Mouse (Mus musculus) lung, embryonic 14.5 days (tissue): ENCODE measurements at regions not wholly inside any gene's neighbourhood (a gene's known extent, or its start where the extent isn't known, plus 50 kb on each side); places are given as distances from the start of the nearest gene placed in this dataset.

ENCODE experiments used
- ATAC-seq: fragments of 200-750 bp; cut with Nextera tagmentation; 2 replicates; pipeline ENCODE4 v1.8.0; 2017; ENCODE audit warnings: mild to moderate bottlenecking, moderate TSS enrichment, moderate library complexity; ENCODE audit not compliant: insufficient read depth
- DNase-seq: peaks from one replicate; pipeline ENCODE4 v3.0.0-alpha.2; 2015
- H3K27ac ChIP-seq: fragments of 300-500 bp; sonication (generic); 2 replicates; pipeline ENCODE4 v1.5.1; 2014; ENCODE audit warnings: low read depth, mild to moderate bottlenecking, moderate library complexity
- H3K27me3 ChIP-seq: fragments of 300-500 bp; sonication (generic); 2 replicates; pipeline ENCODE4 v1.6.1; 2014; ENCODE audit warnings: low read length, control low read depth; ENCODE audit not compliant: insufficient read depth
- H3K36me3 ChIP-seq: fragments of 300-500 bp; sonication (generic); 2 replicates; pipeline ENCODE4 v1.6.1; 2014; ENCODE audit warnings: control low read depth; ENCODE audit not compliant: insufficient read depth
- H3K4me1 ChIP-seq: fragments of 300-500 bp; sonication (generic); 2 replicates; pipeline ENCODE4 v1.6.1; 2014; ENCODE audit warnings: antibody characterized with exemption, control low read depth; ENCODE audit not compliant: insufficient read depth
- H3K4me2 ChIP-seq: fragments of 300-500 bp; sonication (generic); 2 replicates; pipeline ENCODE4 v1.6.1; 2014; ENCODE audit warnings: mild to moderate bottlenecking
- H3K4me3 ChIP-seq: fragments of 300-500 bp; sonication (generic); 2 replicates; pipeline ENCODE4 v1.5.1; 2014; ENCODE audit warnings: low read depth, low read length
- H3K9ac ChIP-seq: fragments of 300-500 bp; sonication (generic); 2 replicates; pipeline ENCODE4 v1.6.1; 2014
- H3K9me3 ChIP-seq: fragments of 300-500 bp; sonication (generic); 2 replicates; pipeline ENCODE4 v1.6.1; 2016; ENCODE audit warnings: low read depth, low read length, control low read depth
- CTCF ChIP-seq: IDR thresholded peaks from 2 replicates; pipeline ENCODE4 v1.5.1; 2016; ENCODE audit warnings: antibody characterized with exemption, low read depth
- WGBS: fragments of 180-500 bp; shearing (Covaris S2); extraction: QIAGEN DNeasy Blood & Tissue Kit; methylation state at CpG from one replicate; pipeline ENCODE4 v1.1.7; 2014; 5-methylcytosine and 5-hydroxymethylcytosine counted together

- 87% methylated on average over 9 of the region's 9 CpGs for WGBS
- H3K4me2 ChIP-seq = no peak overlapping the region
- no peaks in the 10 kb centered on the region for H3K36me3 ChIP-seq
- H3K4me1 ChIP-seq = no peaks in the 10 kb centered on the region
- no peaks in the 10 kb centered on the region for H3K27me3 ChIP-seq
- no peak overlapping the region for H3K27ac ChIP-seq
- DNase-seq (no peak), ATAC-seq (no peak)
- no peak for TF ChIP-seq CTCF
- H3K4me3 ChIP-seq = no peak overlapping the region
- H3K9ac ChIP-seq = no peak overlapping the region
- no peaks in the 10 kb centered on the region for H3K9me3 ChIP-seq
Measured at GRCm38 (mm10) chr4:142292334-142292733, 53.1 kb upstream of the Kazn start.

GRCm38 (mm10) chr4:142291366-142291765 lies 52.2 kb upstream of the Kazn start:
- Histone ChIP-seq H3K9me3 (no peaks in the 10 kb centered on the region), H3K4me2 (no peak overlapping the region), H3K4me3 (no peak overlapping the region), H3K36me3 (no peaks in the 10 kb centered on the region), H3K4me1 (no peaks in the 10 kb centered on the region), H3K9ac (no peak overlapping the region), H3K27me3 (no peaks in the 10 kb centered on the region), H3K27ac (no peak overlapping the region)
- TF ChIP-seq CTCF = no peak
- WGBS = 75% methylated on average over 3 of the region's 3 CpGs
- ATAC-seq (no peak), DNase-seq (no peak)
